Mouse (Mus musculus) midbrain, postnatal 0 days (tissue): ENCODE results near the gene Ldb3. TPM values are rescaled to one million over a fixed set of nuclear protein-coding genes. Genes with fewer than 3 reads are reported as not detected.

Experiments used
- ATAC-seq: fragments of 200-750 bp; cut with Nextera tagmentation; 2 replicates; pipeline ENCODE4 v1.8.0; 2017; ENCODE audit warnings: moderate number of reproducible peaks, mild to moderate bottlenecking, moderate TSS enrichment, moderate library complexity; ENCODE audit not compliant: low FRiP score
- DNase-seq: peaks from one replicate; pipeline ENCODE4 v3.0.0-alpha.2; 2015; ENCODE audit warnings: low spot score
- H3K27ac ChIP-seq: fragments of 300-500 bp; sonication (generic); 2 replicates; pipeline ENCODE4 v1.5.1; 2014; ENCODE audit warnings: low read depth, mild to moderate bottlenecking, low read length, mixed read lengths
- H3K27me3 ChIP-seq: fragments of 300-500 bp; sonication (generic); 2 replicates; pipeline ENCODE4 v1.6.1; 2014; ENCODE audit warnings: low read length, control low read depth, mixed read lengths; ENCODE audit not compliant: insufficient read depth
- H3K36me3 ChIP-seq: fragments of 300-500 bp; sonication (generic); 2 replicates; pipeline ENCODE4 v1.6.1; 2014; ENCODE audit warnings: low read length, control low read depth, mixed read lengths; ENCODE audit not compliant: insufficient read depth
- H3K4me1 ChIP-seq: fragments of 300-500 bp; sonication (generic); 2 replicates; pipeline ENCODE4 v1.6.1; 2014; ENCODE audit warnings: mild to moderate bottlenecking, control low read depth, antibody characterized with exemption, low read length, mixed read lengths; ENCODE audit not compliant: insufficient read depth
- H3K4me2 ChIP-seq: fragments of 300-500 bp; sonication (generic); 2 replicates; pipeline ENCODE4 v1.6.1; 2014; ENCODE audit warnings: low read depth, mild to moderate bottlenecking, low read length, mixed read lengths; ENCODE audit not compliant: poor library complexity, severe bottlenecking
- H3K4me3 ChIP-seq: fragments of 300-500 bp; sonication (generic); 2 replicates; pipeline ENCODE4 v1.5.1; 2014; ENCODE audit warnings: low read depth, mild to moderate bottlenecking, low read length, moderate library complexity
- H3K9ac ChIP-seq: fragments of 300-500 bp; sonication (generic); replicated peaks from 2 replicates; pipeline ENCODE4 v1.6.1; 2014; ENCODE audit warnings: mild to moderate bottlenecking, low read length, moderate library complexity, mixed read lengths; ENCODE audit not compliant: poor library complexity, severe bottlenecking
- H3K9me3 ChIP-seq: fragments of 300-500 bp; sonication (generic); 2 replicates; pipeline ENCODE4 v1.6.1; 2016; ENCODE audit warnings: low read length, control low read depth
- CTCF ChIP-seq: IDR thresholded peaks from 2 replicates; pipeline ENCODE4 v1.5.1; 2016; ENCODE audit warnings: antibody characterized with exemption, mild to moderate bottlenecking
- WGBS: fragments of 180-500 bp; shearing (Covaris S2); extraction: QIAGEN DNeasy Blood & Tissue Kit; methylation state at CpG from one replicate; pipeline ENCODE4 v1.1.7; 2014; 5-methylcytosine and 5-hydroxymethylcytosine counted together
- polyA plus RNA-seq: library from polyadenylated mRNA; unstranded; fragments of >200 nt; fragmentation: Nextera tagmentation; extraction: Ambion mirVana; gene quantifications from 2 replicates; pipeline ENCODE4 v1.2.1, GENCODE M21; 2015
- total RNA-seq: library from RNA; depleted of rRNA; stranded (reverse); fragments of >200 nt; gene quantifications from 2 replicates; pipeline ENCODE4 v1.2.3, GENCODE M21; 2014

The Ldb3 gene
- total and polyA plus RNA-seq, 2 experiments from 2014 or later, result 1.1 to 1.6 TPM

DNA sequence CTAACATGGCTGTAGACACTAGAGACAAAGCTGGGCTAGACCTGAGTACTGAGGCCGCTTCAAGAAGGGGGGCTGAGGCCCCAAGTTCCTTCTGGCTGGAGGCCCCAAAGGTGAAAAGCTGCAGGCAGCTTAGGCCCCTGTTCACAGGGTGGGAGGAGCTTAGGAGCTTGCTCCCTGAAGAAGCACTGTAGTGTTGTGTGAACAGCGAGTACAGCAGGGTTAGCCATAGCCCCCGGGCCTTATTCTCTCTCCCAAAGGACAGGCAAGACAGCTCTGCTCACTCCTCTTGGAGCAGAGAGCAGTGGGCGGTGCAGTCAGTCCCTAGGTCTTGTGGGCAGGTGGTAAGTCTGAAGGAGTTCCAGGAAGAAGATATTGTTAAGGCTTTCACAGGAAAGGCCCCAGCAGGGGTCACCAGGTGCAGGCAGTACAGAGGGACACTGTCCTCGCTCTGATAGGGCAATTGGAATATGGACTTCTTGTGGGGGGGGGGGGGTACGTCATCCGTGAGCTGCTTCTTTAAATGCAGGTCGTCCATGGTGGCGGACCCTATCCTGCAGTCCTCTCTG lies 15.1 kb downstream of the Ldb3 start:
- H3K4me3 ChIP-seq, result no peak overlapping the region
- no peaks in the 10 kb centered on the region for H3K27me3 ChIP-seq
- WGBS, result 71% methylated on average over 9 of the region's 9 CpGs
- H3K36me3 ChIP-seq, result no peaks in the 10 kb centered on the region
- no peaks in the 10 kb centered on the region for H3K9me3 ChIP-seq
- H3K27ac ChIP-seq, result no peak overlapping the region
- TF ChIP-seq CTCF, result no peak
- H3K9ac ChIP-seq, result no peak overlapping the region
- ATAC-seq (no peak), DNase-seq (no peak)
- no peak overlapping the region for H3K4me2 ChIP-seq
- H3K4me1 ChIP-seq, result no peaks in the 10 kb centered on the region; the same call in 1 of the 2 replicates

DNA sequence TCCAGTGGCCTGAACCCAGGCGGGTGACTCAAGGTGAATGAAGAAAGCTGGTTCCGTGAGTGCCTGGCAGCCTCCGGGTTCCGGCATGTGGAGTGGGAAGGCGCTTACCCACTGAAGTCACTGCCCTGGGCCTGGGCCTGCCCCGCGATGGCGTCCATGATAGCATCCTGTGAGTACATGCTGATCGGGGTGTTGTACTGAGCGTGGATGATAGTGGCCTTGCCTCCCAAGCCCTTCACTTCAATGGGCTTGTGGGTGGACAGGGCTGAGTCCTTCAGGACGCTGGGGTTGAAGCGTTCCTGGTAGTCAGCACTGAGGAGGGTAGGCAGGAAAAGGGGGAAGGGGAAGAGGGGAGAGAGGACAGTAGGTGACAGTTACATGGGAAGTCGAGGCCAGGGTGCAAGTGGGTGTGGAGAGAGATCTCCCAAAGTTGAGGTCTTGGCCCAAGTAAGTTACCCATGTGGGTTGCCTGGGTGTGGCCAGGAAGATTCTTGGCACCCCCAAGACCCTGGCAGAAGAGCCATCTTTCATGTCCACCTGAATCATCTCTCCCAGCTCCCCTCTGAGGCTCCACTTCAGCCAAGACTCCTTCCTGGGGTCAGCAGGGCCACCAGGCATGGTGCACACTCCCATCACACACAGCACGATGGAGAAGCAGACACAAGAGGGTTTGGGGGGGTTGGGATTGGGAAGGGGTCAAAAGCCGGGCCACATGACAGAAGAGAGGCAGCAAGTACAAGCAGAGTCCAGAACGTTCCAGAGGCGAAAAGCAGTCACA lies 16.7 kb downstream of the Ldb3 start:
- Histone ChIP-seq H3K27ac (no peak overlapping the region), H3K4me3 (no peak overlapping the region), H3K4me1 (no peaks in the 10 kb centered on the region; the same call in 1 of the 2 replicates), H3K27me3 (no peaks in the 10 kb centered on the region), H3K9me3 (no peaks in the 10 kb centered on the region), H3K36me3 (no peaks in the 10 kb centered on the region), H3K4me2 (no peak overlapping the region), H3K9ac (no peak overlapping the region)
- no peak for DNase-seq
- ATAC-seq, result no peak
- WGBS, result 84% methylated on average over 17 of the region's 17 CpGs
- no peak for TF ChIP-seq CTCF

DNA sequence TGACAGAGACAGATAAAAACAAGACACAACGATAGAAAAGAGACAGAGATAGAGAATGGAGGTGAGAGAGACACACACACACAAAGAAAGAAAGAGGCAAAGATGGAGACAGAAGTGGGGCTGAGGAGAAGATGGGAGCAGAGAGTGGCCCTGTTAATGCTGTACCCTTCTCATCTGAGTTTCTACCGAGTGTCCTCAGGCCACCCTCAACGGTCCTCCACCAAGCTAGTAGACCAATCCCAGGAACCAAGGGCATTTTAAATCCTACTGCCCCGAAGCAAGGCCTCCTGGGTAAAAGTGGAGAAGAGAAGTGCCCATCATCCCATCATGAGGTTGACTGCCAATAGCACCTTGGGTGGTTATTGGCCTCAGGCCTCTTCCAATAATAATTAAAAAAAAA lies 17.6 kb downstream of the Ldb3 start:
- Histone ChIP-seq H3K27me3 (no peaks in the 10 kb centered on the region), H3K4me1 (no peaks in the 10 kb centered on the region; the same call in 1 of the 2 replicates), H3K36me3 (no peaks in the 10 kb centered on the region), H3K27ac (no peak overlapping the region), H3K9ac (no peak overlapping the region), H3K9me3 (no peaks in the 10 kb centered on the region), H3K4me3 (no peak overlapping the region), H3K4me2 (no peak overlapping the region)
- TF ChIP-seq CTCF, result no peak
- ATAC-seq (no peak), DNase-seq (no peak)
- WGBS, result 83% methylated on average over 4 of the region's 4 CpGs

DNA sequence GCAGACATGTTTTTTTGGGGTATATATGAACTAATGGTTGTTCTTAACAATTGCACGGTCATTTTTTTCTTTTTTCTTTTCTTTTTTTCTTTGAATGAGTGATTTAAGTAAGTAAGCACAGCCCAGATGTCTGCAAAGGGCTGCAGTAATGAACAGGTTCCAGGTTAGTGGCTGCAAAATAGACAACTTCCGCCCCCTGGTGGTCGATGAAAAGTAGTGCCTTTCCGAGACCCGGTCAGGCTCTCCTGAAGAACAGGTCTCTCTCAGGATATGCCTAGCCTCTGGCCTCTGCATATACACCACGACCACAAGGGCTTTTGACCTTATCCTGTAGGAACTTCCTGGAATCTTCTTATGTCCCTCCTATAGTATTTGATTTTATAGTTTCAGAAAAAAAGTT lies 18.2 kb downstream of the Ldb3 start:
- Histone ChIP-seq H3K27ac (no peak overlapping the region), H3K9me3 (no peaks in the 10 kb centered on the region), H3K4me3 (peak overlapping the region; percentile 38), H3K4me2 (peak overlapping the region; percentile 61), H3K27me3 (no peaks in the 10 kb centered on the region), H3K36me3 (no peaks in the 10 kb centered on the region), H3K4me1 (no peaks in the 10 kb centered on the region; the same call in 1 of the 2 replicates), H3K9ac (0 out of 2 replicates have a peak overlapping the region, but pooled peaks have one; percentile 48)
- peak; percentile 65 for ATAC-seq
- peak; percentile 86 for DNase-seq
- peak; percentile 91 for TF ChIP-seq CTCF
- WGBS, result 2% methylated on average over 6 of the region's 6 CpGs

DNA sequence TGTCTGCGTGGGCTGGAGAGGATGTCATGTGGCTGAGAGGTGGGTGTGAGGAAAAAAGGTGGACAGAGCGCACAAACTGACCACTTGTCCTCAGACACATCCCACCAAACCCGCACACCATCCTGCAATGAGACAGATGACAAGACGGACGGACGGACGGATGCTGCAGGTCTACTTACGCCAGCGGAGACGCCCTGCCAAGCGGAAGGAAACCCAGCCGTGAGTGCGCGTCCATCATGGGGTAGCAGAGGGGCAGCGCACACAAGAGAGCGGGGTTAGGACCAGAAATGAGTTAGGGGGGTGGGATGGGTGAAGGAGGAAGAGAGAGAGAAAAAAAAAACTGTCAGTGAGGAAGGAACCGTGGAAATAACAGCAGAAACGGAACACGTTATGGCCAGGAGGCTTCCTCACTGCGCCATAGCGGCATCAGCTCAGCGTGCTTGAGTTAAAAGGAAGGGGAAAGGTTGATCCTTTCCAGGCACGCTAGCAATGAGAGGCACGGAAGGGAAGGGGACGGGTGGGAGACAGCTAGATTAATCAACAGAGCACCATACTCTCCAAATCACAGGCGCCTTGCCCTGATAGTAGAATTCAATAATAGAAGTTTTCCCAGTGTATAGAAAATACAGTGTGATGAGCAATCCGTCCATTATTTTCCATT lies 18.8 kb downstream of the Ldb3 start:
- H3K4me3 ChIP-seq, result peak overlapping the region; percentile 38
- H3K4me1 ChIP-seq, result no peaks in the 10 kb centered on the region; the same call in 1 of the 2 replicates
- H3K27me3 ChIP-seq, result no peaks in the 10 kb centered on the region
- no peak for TF ChIP-seq CTCF
- H3K9ac ChIP-seq, result peak overlapping the region; percentile 48
- H3K9me3 ChIP-seq, result no peaks in the 10 kb centered on the region
- ATAC-seq, result no peak
- H3K36me3 ChIP-seq, result no peaks in the 10 kb centered on the region
- WGBS, result 34% methylated on average over 27 of the region's 27 CpGs
- peak overlapping the region; percentile 61 for H3K4me2 ChIP-seq
- H3K27ac ChIP-seq, result no peak overlapping the region
- DNase-seq, result peak; percentile 6

DNA sequence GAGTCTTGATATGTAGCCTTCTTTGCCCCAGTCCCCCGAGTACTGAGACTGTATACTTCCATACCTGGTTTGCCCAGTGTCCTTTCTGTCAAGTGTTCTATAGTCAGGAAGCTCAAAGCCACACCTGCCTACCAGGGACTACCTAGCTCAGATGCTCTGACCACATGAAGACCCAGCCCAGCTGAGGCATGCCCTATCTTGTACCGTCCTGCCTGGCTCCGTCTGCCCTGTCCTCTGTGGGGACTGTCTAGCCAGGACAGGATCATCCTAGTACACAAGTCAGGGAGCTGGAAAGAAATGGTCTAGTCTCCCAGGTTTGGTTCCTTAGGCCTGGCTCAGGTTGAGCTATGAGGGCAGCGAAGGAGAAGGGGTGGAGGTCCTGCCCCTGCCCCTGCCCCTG lies 19.9 kb downstream of the Ldb3 start:
- DNase-seq, result no peak
- H3K9me3 ChIP-seq, result no peaks in the 10 kb centered on the region
- ATAC-seq, result no peak
- no peak overlapping the region for H3K9ac ChIP-seq
- no peak overlapping the region for H3K4me3 ChIP-seq
- WGBS, result 90% methylated on average over 4 of the region's 4 CpGs
- no peak overlapping the region for H3K4me2 ChIP-seq
- no peaks in the 10 kb centered on the region; the same call in 1 of the 2 replicates for H3K4me1 ChIP-seq
- no peaks in the 10 kb centered on the region for H3K36me3 ChIP-seq
- TF ChIP-seq CTCF, result no peak
- H3K27me3 ChIP-seq, result no peaks in the 10 kb centered on the region
- H3K27ac ChIP-seq, result no peak overlapping the region
